Mouse (Mus musculus) heart, embryonic 11.5 days (tissue): Measurements from ENCODE around the gene Timeless. TPM values are rescaled to one million over a fixed set of nuclear protein-coding genes. Genes with fewer than 3 reads are reported as not detected.
A peak's percentile ranks its signal among the peaks of the same experiment; 100 is the strongest.
"Not testable (repeated sequence)": the region's sequence is repeated elsewhere in the genome, so short reads cannot be mapped to it uniquely, and the experiment has no call there.

ENCODE experiments used
- ATAC-seq: fragments of 200-750 bp; cut with Nextera tagmentation; replicated peaks from 2 replicates; pipeline ENCODE4 v1.8.0; 2017; ENCODE audit warnings: moderate library complexity; ENCODE audit not compliant: insufficient number of reproducible peaks, low FRiP score, low TSS enrichment
- H3K27ac ChIP-seq: fragments of 300-500 bp; sonication (generic); 2 replicates; pipeline ENCODE4 v1.5.1; 2014; ENCODE audit warnings: mild to moderate bottlenecking, low read depth, low read length
- H3K27me3 ChIP-seq: fragments of 300-500 bp; sonication (generic); 2 replicates; pipeline ENCODE4 v1.6.1; 2014; ENCODE audit warnings: mild to moderate bottlenecking, low read length, mixed read lengths; ENCODE audit not compliant: control insufficient read depth, insufficient read depth
- H3K36me3 ChIP-seq: fragments of 300-500 bp; sonication (generic); 2 replicates; pipeline ENCODE4 v1.6.1; 2014; ENCODE audit warnings: mild to moderate bottlenecking, low read length, moderate library complexity, mixed read lengths; ENCODE audit not compliant: control insufficient read depth, insufficient read depth
- H3K4me1 ChIP-seq: fragments of 300-500 bp; sonication (generic); 2 replicates; pipeline ENCODE4 v1.6.1; 2014; ENCODE audit warnings: low read length; ENCODE audit not compliant: control insufficient read depth, insufficient read depth
- H3K4me2 ChIP-seq: fragments of 300-500 bp; sonication (generic); 2 replicates; pipeline ENCODE4 v1.6.1; 2014; ENCODE audit warnings: mild to moderate bottlenecking, moderate library complexity
- H3K4me3 ChIP-seq: fragments of 300-500 bp; sonication (generic); 2 replicates; pipeline ENCODE4 v1.5.1; 2014; ENCODE audit warnings: low read depth, low read length
- H3K9ac ChIP-seq: fragments of 300-500 bp; sonication (generic); 2 replicates; pipeline ENCODE4 v1.6.1; 2014; ENCODE audit warnings: mild to moderate bottlenecking, low read depth, low read length, moderate library complexity
- H3K9me3 ChIP-seq: fragments of 300-500 bp; sonication (generic); replicated peaks from 2 replicates; pipeline ENCODE4 v1.6.1; 2016; ENCODE audit warnings: low read length; ENCODE audit not compliant: control insufficient read depth
- WGBS: fragments of 180-500 bp; shearing (Covaris S2); extraction: QIAGEN DNeasy Blood & Tissue Kit; methylation state at CpG from one replicate; pipeline ENCODE4 v1.1.7; 2014; ENCODE audit not compliant: insufficient replicate concordance; 5-methylcytosine and 5-hydroxymethylcytosine counted together
- polyA plus RNA-seq: library from polyadenylated mRNA; unstranded; fragments of >200 nt; fragmentation: Nextera tagmentation; extraction: Ambion mirVana; gene quantifications from 2 replicates; pipeline ENCODE4 v1.2.1, GENCODE M21; 2014

The Timeless gene
- polyA plus RNA-seq, 1 experiment from 2014 or later: 34.2 TPM

GRCm38 (mm10) chr10:128255925-128256324 lies 24.1 kb downstream of the Timeless start:
- no peak overlapping the region for H3K9ac ChIP-seq
- peaks cover 8% of the 10 kb centered on the region for H3K36me3 ChIP-seq
- H3K4me3 ChIP-seq: no peak overlapping the region
- ATAC-seq: no peak
- H3K4me1 ChIP-seq: no peaks in the 10 kb centered on the region
- H3K27me3 ChIP-seq: no peaks in the 10 kb centered on the region
- H3K27ac ChIP-seq: no peak overlapping the region
- 80% methylated on average over 8 of the region's 8 CpGs for WGBS
- no peak overlapping the region for H3K4me2 ChIP-seq
- no peaks in the 10 kb centered on the region for H3K9me3 ChIP-seq

DNA sequence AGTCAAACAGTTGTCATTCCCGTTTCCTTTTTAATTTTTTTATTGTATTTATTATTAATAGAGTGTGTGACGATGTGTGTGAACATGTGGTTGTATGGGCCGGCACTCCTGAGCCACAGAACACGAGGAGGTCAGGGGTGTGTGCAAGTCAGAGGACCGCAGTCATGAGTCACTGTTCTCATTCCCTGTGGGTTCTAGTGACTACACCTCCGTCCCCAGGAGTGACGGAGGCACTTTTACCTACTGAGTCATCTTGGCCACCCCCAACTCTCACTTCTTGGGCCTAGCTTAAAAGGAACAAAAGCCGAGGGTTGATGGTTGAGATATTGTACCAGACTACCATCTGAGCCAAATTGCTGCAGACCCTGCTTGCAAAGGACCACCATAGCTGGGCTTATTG lies 24.5 kb downstream of the Timeless start:
- Histone ChIP-seq H3K4me2 (no peak overlapping the region), H3K36me3 (peaks cover 5% of the 10 kb centered on the region; the same call in 1 of the 2 replicates), H3K4me3 (no peak overlapping the region), H3K9me3 (no peaks in the 10 kb centered on the region), H3K27me3 (no peaks in the 10 kb centered on the region), H3K9ac (no peak overlapping the region), H3K4me1 (no peaks in the 10 kb centered on the region), H3K27ac (no peak overlapping the region)
- 83% methylated on average over 8 of the region's 8 CpGs for WGBS
- ATAC-seq: no peak

- no peak overlapping the region for H3K9ac ChIP-seq
- H3K4me3 ChIP-seq: no peak overlapping the region
- no peak overlapping the region for H3K27ac ChIP-seq
- H3K27me3 ChIP-seq: no peaks in the 10 kb centered on the region
- no peak for ATAC-seq
- H3K4me1 ChIP-seq: no peaks in the 10 kb centered on the region
- no peak overlapping the region for H3K4me2 ChIP-seq
- no peaks in the 10 kb centered on the region for H3K36me3 ChIP-seq
- H3K9me3 ChIP-seq: no peaks in the 10 kb centered on the region
- WGBS: 76% methylated on average over 4 of the region's 4 CpGs
Observed at GRCm38 (mm10) chr10:128258953-128259352, 27.1 kb downstream of the Timeless start.

DNA sequence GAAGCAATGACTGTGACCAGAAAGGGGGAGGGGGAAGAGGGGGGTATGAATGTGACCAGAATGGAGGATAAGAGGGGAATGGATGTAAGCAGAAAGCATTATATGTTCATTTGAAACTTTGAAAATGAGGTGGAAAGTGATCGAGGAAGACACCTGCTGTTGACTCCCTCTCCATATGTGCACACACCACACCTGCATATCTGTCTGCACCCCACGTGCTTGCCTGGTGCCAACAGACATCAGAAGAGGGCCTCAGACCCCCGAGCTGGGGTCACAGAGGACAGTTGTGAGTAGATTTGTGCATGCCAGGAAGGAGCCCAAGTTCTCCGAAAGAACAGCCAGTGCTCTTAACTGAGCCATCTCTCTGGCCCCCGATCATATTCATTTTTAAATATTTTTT lies 28.1 kb downstream of the Timeless start:
- no peaks in the 10 kb centered on the region for H3K27me3 ChIP-seq
- no peaks in the 10 kb centered on the region for H3K4me1 ChIP-seq
- no peak overlapping the region for H3K4me2 ChIP-seq
- H3K9ac ChIP-seq: no peak overlapping the region
- H3K4me3 ChIP-seq: no peak overlapping the region
- 79% methylated on average over 5 of the region's 5 CpGs for WGBS
- H3K27ac ChIP-seq: no peak overlapping the region
- no peaks in the 10 kb centered on the region for H3K9me3 ChIP-seq
- no peak for ATAC-seq
- no peaks in the 10 kb centered on the region for H3K36me3 ChIP-seq

DNA sequence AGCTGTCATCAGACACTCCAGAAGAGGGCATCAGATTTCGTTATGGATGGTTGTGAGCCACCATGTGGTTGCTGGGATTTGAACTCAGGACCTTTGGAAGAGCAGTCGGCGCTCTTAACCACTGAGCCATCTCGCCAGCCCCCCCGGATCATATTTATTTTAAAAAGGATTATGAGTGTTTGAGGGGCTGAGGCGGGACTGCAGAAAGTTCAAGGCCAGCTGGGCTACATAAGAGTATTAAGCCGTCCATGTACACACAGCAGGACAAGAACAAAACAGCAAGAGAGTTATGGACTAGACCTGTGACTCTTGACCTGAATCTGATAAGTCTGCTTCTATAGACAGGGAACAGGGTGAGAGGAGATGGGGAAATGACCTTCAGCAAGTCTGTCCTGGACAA lies 28.5 kb downstream of the Timeless start:
- ATAC-seq: not testable (repeated sequence)
- 77% methylated on average over 7 of the region's 7 CpGs for WGBS

GRCm38 (mm10) chr10:128262300-128262699 lies 30.4 kb downstream of the Timeless start:
- no peaks in the 10 kb centered on the region for H3K36me3 ChIP-seq
- no peaks in the 10 kb centered on the region for H3K9me3 ChIP-seq
- H3K27ac ChIP-seq: no peak overlapping the region
- 0 out of 2 replicates have a peak overlapping the region, but pooled peaks have one; percentile 5 for H3K4me3 ChIP-seq
- WGBS: 64% methylated on average over 22 of the region's 22 CpGs
- H3K27me3 ChIP-seq: no peaks in the 10 kb centered on the region
- peak overlapping the region; percentile 27; the same call in 1 of the 2 replicates for H3K4me2 ChIP-seq
- H3K4me1 ChIP-seq: no peaks in the 10 kb centered on the region
- ATAC-seq: no peak
- no peak overlapping the region for H3K9ac ChIP-seq

More for the DNA sequence above, 28.5 kb downstream of the Timeless start:
- not testable (repeated sequence) for H3K9ac ChIP-seq, H3K9me3 ChIP-seq, H3K36me3 ChIP-seq, H3K4me2 ChIP-seq, H3K27ac ChIP-seq, H3K4me1 ChIP-seq, H3K4me3 ChIP-seq, H3K27me3 ChIP-seq

DNA sequence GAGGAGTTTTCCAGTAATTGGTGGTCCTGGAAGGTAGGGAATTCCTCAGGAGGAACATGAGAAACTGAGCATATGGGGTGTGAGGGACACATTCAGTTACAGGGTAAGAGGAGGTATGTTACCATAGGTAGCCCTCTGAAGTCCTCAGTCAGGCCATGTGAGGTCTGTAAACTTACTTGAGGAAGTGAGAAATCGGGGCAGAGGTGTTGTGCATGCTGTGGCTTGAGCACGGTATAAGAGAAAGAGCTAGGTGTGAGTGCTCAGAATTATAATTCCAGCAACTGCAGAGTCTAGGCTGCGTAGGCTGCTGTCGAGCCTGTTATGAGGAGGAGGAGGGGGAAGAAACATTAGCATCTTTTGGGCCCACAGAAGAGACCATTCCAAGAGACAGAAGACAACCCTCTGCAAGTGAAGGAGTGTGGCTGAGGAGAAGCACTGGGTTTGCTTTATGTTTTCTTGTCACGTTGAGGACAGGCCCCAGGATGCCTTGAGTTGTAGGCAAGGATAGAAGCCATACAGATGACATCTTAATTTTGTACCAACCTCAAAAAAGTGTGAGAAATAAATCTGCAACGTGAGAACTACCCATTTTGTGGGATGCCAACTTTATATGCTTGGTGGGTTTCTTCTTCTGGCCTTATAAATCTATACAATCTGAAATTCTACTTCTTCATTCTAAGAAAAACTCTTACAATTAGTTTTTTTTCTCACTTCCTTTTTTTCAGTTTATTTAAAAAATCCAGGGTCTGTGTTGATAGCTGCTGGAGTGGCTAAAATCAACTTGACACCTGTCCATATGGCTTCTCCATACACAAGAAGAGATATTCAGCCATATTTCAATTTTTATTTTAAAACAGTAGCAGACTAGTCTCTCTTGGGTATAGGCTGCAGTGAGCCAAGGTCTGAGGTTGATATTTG lies 31.8 kb downstream of the Timeless start:
- no peaks in the 10 kb centered on the region for H3K36me3 ChIP-seq
- 80% methylated on average over 6 of the region's 6 CpGs for WGBS
- H3K4me1 ChIP-seq: no peaks in the 10 kb centered on the region
- no peak overlapping the region for H3K4me3 ChIP-seq
- no peaks in the 10 kb centered on the region for H3K9me3 ChIP-seq
- ATAC-seq: no peak
- no peak overlapping the region for H3K9ac ChIP-seq
- no peaks in the 10 kb centered on the region for H3K27me3 ChIP-seq
- no peak overlapping the region for H3K4me2 ChIP-seq
- no peak overlapping the region for H3K27ac ChIP-seq

GRCm38 (mm10) chr10:128268371-128268770 lies 36.5 kb downstream of the Timeless start, which contains the start of gene Apof:
Apof (plus strand) TSS chr10:128268671.
- no peak for ATAC-seq
- 66% methylated on average over 6 of the region's 6 CpGs for WGBS
- no peaks in the 10 kb centered on the region for H3K4me1 ChIP-seq
- H3K36me3 ChIP-seq: no peaks in the 10 kb centered on the region
- no peaks in the 10 kb centered on the region for H3K27me3 ChIP-seq
- no peak within 1 kb of the TSS for H3K27ac ChIP-seq
- no peak within 1 kb of the TSS for H3K4me2 ChIP-seq
- no peak within 1 kb of the TSS for H3K9ac ChIP-seq
- H3K9me3 ChIP-seq: no peaks in the 10 kb centered on the region
- no peak within 1 kb of the TSS for H3K4me3 ChIP-seq
